Mouse (Mus musculus): ENCODE data around the gene 1700020L24Rik. TPM values are rescaled to one million over a fixed set of nuclear protein-coding genes. Genes with fewer than 3 reads are reported as not detected.

1700020L24Rik gene
- 0.65 and 0.78 TPM in 2 replicates for polyA plus RNA-seq (2015; fragmentation: Nextera tagmentation; extraction: Ambion mirVana)

- Histone ChIP-seq H3K9ac (no peak within 1 kb of the TSS), H3K36me3 (no peaks in the 10 kb centered on the region), H3K27ac (no peak within 1 kb of the TSS), H3K27me3 (peaks cover 26% of the 10 kb centered on the region), H3K4me2 (no peak within 1 kb of the TSS), H3K4me1 (replicated peaks) (peaks cover 17% of the 10 kb centered on the region; the same call in 1 of the 2 replicates), H3K9me3 (replicated peaks) (no peaks in the 10 kb centered on the region), H3K4me3 (replicated peaks) (no peak within 1 kb of the TSS)
- no peak for DNase-seq
- ATAC-seq (ENCODE audit: low read depth), result no peak
- WGBS (ENCODE audit: insufficient replicate concordance), result 63% methylated on average over 1 of the region's 1 CpGs
Observed at GRCm38 (mm10) chr11:83437377-83437776, at the start of gene 1700020L24Rik. Gene 1700020L24Rik, plus strand, starts transcription at chr11:83437677.

- Histone ChIP-seq H3K4me1 (replicated peaks) (no peaks in the 10 kb centered on the region), H3K9me3 (replicated peaks) (no peaks in the 10 kb centered on the region), H3K4me2 (no peak overlapping the region), H3K36me3 (peaks cover 62% of the 10 kb centered on the region), H3K9ac (no peak overlapping the region), H3K27me3 (no peaks in the 10 kb centered on the region), H3K27ac (no peak overlapping the region), H3K4me3 (replicated peaks) (no peak overlapping the region)
- 74% methylated on average over 4 of the region's 4 CpGs for WGBS (ENCODE audit: insufficient replicate concordance)
- no peak for ATAC-seq (ENCODE audit: low read depth)
- DNase-seq, result no peak
Observed at GRCm38 (mm10) chr11:83393062-83393461, 44.4 kb upstream of the 1700020L24Rik start.

- no peak overlapping the region for H3K27ac ChIP-seq
- H3K36me3 ChIP-seq, result peaks cover 72% of the 10 kb centered on the region
- H3K4me3 ChIP-seq (replicated peaks), result no peak overlapping the region
- no peaks in the 10 kb centered on the region for H3K27me3 ChIP-seq
- 61% methylated on average over 6 of the region's 6 CpGs for WGBS (ENCODE audit: insufficient replicate concordance)
- no peak overlapping the region for H3K4me2 ChIP-seq
- DNase-seq (no peak), ATAC-seq (ENCODE audit: low read depth) (no peak)
- no peaks in the 10 kb centered on the region for H3K9me3 ChIP-seq (replicated peaks)
- no peak overlapping the region for H3K9ac ChIP-seq
- H3K4me1 ChIP-seq (replicated peaks), result no peaks in the 10 kb centered on the region
Observed at GRCm38 (mm10) chr11:83394802-83395439, 42.6 kb upstream of the 1700020L24Rik start.

- DNase-seq (no peak), ATAC-seq (ENCODE audit: low read depth) (no peak)
- Histone ChIP-seq H3K4me3 (replicated peaks) (no peak overlapping the region), H3K9ac (no peak overlapping the region), H3K36me3 (peaks cover 57% of the 10 kb centered on the region), H3K27ac (no peak overlapping the region), H3K4me2 (no peak overlapping the region), H3K27me3 (no peaks in the 10 kb centered on the region), H3K4me1 (replicated peaks) (no peaks in the 10 kb centered on the region), H3K9me3 (replicated peaks) (no peaks in the 10 kb centered on the region)
- WGBS (ENCODE audit: insufficient replicate concordance), result 86% methylated on average over 7 of the region's 7 CpGs
Observed at GRCm38 (mm10) chr11:83397626-83398025, 39.9 kb upstream of the 1700020L24Rik start.

- 60% methylated on average over 5 of the region's 5 CpGs for WGBS (ENCODE audit: insufficient replicate concordance)
- Histone ChIP-seq H3K4me2 (no peak overlapping the region), H3K27me3 (no peaks in the 10 kb centered on the region), H3K36me3 (peaks cover 58% of the 10 kb centered on the region), H3K9me3 (replicated peaks) (no peaks in the 10 kb centered on the region), H3K4me1 (replicated peaks) (no peaks in the 10 kb centered on the region), H3K9ac (no peak overlapping the region), H3K27ac (no peak overlapping the region), H3K4me3 (replicated peaks) (no peak overlapping the region)
- DNase-seq (no peak), ATAC-seq (ENCODE audit: low read depth) (no peak)
Observed at GRCm38 (mm10) chr11:83398724-83399123, 38.8 kb upstream of the 1700020L24Rik start.

GRCm38 (mm10) chr11:83403787-83404186 lies 33.7 kb upstream of the 1700020L24Rik start:
- Histone ChIP-seq H3K36me3 (peaks cover 30% of the 10 kb centered on the region), H3K4me1 (replicated peaks) (no peaks in the 10 kb centered on the region), H3K9ac (no peak overlapping the region), H3K9me3 (replicated peaks) (no peaks in the 10 kb centered on the region), H3K4me3 (replicated peaks) (no peak overlapping the region), H3K4me2 (no peak overlapping the region), H3K27me3 (peaks cover 19% of the 10 kb centered on the region), H3K27ac (no peak overlapping the region)
- WGBS (ENCODE audit: insufficient replicate concordance), result 81% methylated on average over 7 of the region's 7 CpGs
- no peak for DNase-seq
- ATAC-seq (ENCODE audit: low read depth), result no peak

- Histone ChIP-seq H3K9ac (no peak overlapping the region), H3K4me3 (replicated peaks) (no peak overlapping the region), H3K36me3 (peaks cover 21% of the 10 kb centered on the region), H3K9me3 (replicated peaks) (no peaks in the 10 kb centered on the region), H3K4me2 (no peak overlapping the region), H3K4me1 (replicated peaks) (peaks cover 3% of the 10 kb centered on the region; the same call in 1 of the 2 replicates), H3K27me3 (peaks cover 45% of the 10 kb centered on the region), H3K27ac (no peak overlapping the region)
- ATAC-seq (ENCODE audit: low read depth), result no peak
- WGBS (ENCODE audit: insufficient replicate concordance), result 55% methylated on average over 3 of the region's 3 CpGs
- no peak for DNase-seq
Observed at GRCm38 (mm10) chr11:83406391-83406790, 31.1 kb upstream of the 1700020L24Rik start.

GRCm38 (mm10) chr11:83408242-83408641 lies 29.2 kb upstream of the 1700020L24Rik start:
- no peaks in the 10 kb centered on the region for H3K9me3 ChIP-seq (replicated peaks)
- H3K27me3 ChIP-seq, result peaks cover 64% of the 10 kb centered on the region
- no peak for ATAC-seq (ENCODE audit: low read depth)
- peaks cover 3% of the 10 kb centered on the region; the same call in 1 of the 2 replicates for H3K4me1 ChIP-seq (replicated peaks)
- H3K4me2 ChIP-seq, result no peak overlapping the region
- no peak overlapping the region for H3K4me3 ChIP-seq (replicated peaks)
- no peak overlapping the region for H3K27ac ChIP-seq
- 34% methylated on average over 8 of the region's 8 CpGs for WGBS (ENCODE audit: insufficient replicate concordance)
- peaks cover 10% of the 10 kb centered on the region for H3K36me3 ChIP-seq
- H3K9ac ChIP-seq, result no peak overlapping the region
- no peak for DNase-seq

GRCm38 (mm10) chr11:83409087-83409754 lies 28.3 kb upstream of the 1700020L24Rik start, which contains the start of gene Rasl10b:
Gene Rasl10b, plus strand, starts transcription at chr11:83409137.
- WGBS (ENCODE audit: insufficient replicate concordance), result 5% methylated on average over 23 of the region's 44 CpGs
- H3K4me1 ChIP-seq (replicated peaks), result peaks cover 3% of the 10 kb centered on the region; the same call in 1 of the 2 replicates

GRCm38 (mm10) chr11:83409792-83410291 lies 27.6 kb upstream of the 1700020L24Rik start:
- Histone ChIP-seq H3K9ac (peak overlapping the region; percentile 45), H3K9me3 (replicated peaks) (no peaks in the 10 kb centered on the region), H3K27ac (no peak overlapping the region), H3K36me3 (no peaks in the 10 kb centered on the region), H3K4me3 (replicated peaks) (peak overlapping the region; percentile 62), H3K27me3 (peaks cover 70% of the 10 kb centered on the region), H3K4me2 (peak overlapping the region; percentile 68), H3K4me1 (replicated peaks) (peaks cover 3% of the 10 kb centered on the region; the same call in 1 of the 2 replicates)
- 3% methylated on average over 25 of the region's 40 CpGs for WGBS (ENCODE audit: insufficient replicate concordance)
- DNase-seq, result no peak
- ATAC-seq (ENCODE audit: low read depth), result no peak

More at GRCm38 (mm10) chr11:83409087-83409754, 28.3 kb upstream of the 1700020L24Rik start, which contains the start of gene Rasl10b:
- H3K27me3 ChIP-seq, result peaks cover 70% of the 10 kb centered on the region
- no peaks in the 10 kb centered on the region for H3K9me3 ChIP-seq (replicated peaks)
- H3K4me3 ChIP-seq (replicated peaks), result peak within 1 kb of the TSS; percentile 62
- DNase-seq, result no peak
- 0 out of 2 replicates have a peak, but pooled peaks cover under 1% of the 10 kb centered on the region for H3K36me3 ChIP-seq
- peak within 1 kb of the TSS; percentile 68 for H3K4me2 ChIP-seq
- no peak within 1 kb of the TSS for H3K27ac ChIP-seq
- H3K9ac ChIP-seq, result peak within 1 kb of the TSS; percentile 45
- no peak for ATAC-seq (ENCODE audit: low read depth)

GRCm38 (mm10) chr11:83410510-83410909 lies 27.0 kb upstream of the 1700020L24Rik start:
- Histone ChIP-seq H3K4me1 (replicated peaks) (peaks cover 3% of the 10 kb centered on the region; the same call in 1 of the 2 replicates), H3K4me3 (replicated peaks) (no peak overlapping the region), H3K9ac (no peak overlapping the region), H3K27me3 (peaks cover 70% of the 10 kb centered on the region), H3K4me2 (peak overlapping the region; percentile 68), H3K36me3 (no peaks in the 10 kb centered on the region), H3K9me3 (replicated peaks) (no peaks in the 10 kb centered on the region), H3K27ac (no peak overlapping the region)
- ATAC-seq (ENCODE audit: low read depth) (no peak), DNase-seq (no peak)
- WGBS (ENCODE audit: insufficient replicate concordance), result 44% methylated on average over 6 of the region's 6 CpGs

Data from liver, embryonic 13.5 days (tissue).